24 mouse cellular contexts compared by ENCODE assay signal in the genomic region with DNA sequence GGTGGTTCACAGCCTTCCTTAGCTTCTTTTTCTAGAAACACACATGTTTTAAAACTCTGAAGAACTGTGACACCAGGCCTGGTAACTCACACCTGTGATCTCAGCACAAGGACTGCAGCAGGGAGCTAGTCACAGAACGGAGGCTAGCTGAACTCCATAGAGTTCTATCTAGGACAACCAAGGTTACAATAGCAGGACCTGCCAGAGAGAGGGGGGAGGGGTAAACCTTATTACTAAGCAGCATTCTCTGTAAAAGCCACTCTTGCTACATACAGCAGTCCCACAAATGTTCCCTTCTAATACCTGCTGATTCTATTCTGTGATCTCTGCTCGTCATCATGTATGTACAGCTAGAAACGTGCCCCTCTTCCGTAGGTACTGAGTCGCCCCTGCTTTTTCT. TPM values are rescaled to one million over a fixed set of nuclear protein-coding genes. Genes with fewer than 3 reads are reported as not detected.
DNase-seq lines count a peak whose midpoint lies in the region; ATAC-seq and TF ChIP-seq lines count a peak whose summit lies in the region.
"Had no signal": no experiment of that assay in that cellular context is flagged by ENCODE, and none has a peak within 500 bp of the region (broad histone marks: within the 10 kb centered on the region; RNA-seq: fewer than 3 reads in every experiment).

No protein-coding gene starts in this region.

- peak; percentile 43; the same call in 1 of the 2 replicates for ATAC-seq in heart, embryonic 15.5 days (replicated peaks; ENCODE audit: insufficient number of reproducible peaks, insufficient read depth, low FRiP score, low read depth)
- ATAC-seq: forebrain, embryonic 16.5 days had no signal

- intact Hi-C loops in heart, postnatal 25 days (cut with DNase I): loop anchor here (1.0 kb wide), 1 partner anchor 143 kb away; no protein-coding TSS in a partner anchor

- no peaks in the 10 kb centered on the region for H3K36me3 ChIP-seq in heart, embryonic 15.5 days
- no peaks in the 10 kb centered on the region for H3K36me3 ChIP-seq in testis, adult 2 months (ENCODE audit: control insufficient read depth, insufficient read depth, low read length)
- H3K36me3 ChIP-seq: embryonic facial prominence, embryonic 15.5 days; neural tube, embryonic 15.5 days had no signal

- no peak for TF ChIP-seq POLR2A in testis, adult 2 months (IDR thresholded peaks at IDR 0.05; ENCODE audit: control insufficient read depth, low read depth, low read length)

- peak; percentile 30 to 56 for DNase-seq in adrenal gland, postnatal 36 days
- no peak for DNase-seq in adrenal gland, postnatal 25 days
- DNase-seq in heart, postnatal 25 days (ENCODE audit: low spot score): no peak
- DNase-seq in testis, postnatal 14 days (ENCODE audit: low spot score): no peak
- DNase-seq in c-Kit-positive CD71-positive TER-119-positive erythroid progenitor cells, embryonic 14.5 days (ENCODE audit: low spot score): no peak
- DNase-seq in yolk sac, embryonic 10.5 days (ENCODE audit: low spot score): no peak
- DNase-seq: B cell, adult 2 months; cerebellum, adult 2 months; cerebellum, postnatal 36 days; kidney, adult 18-20 months; kidney, postnatal 10 days; layer of hippocampus, postnatal 36 days; lung, adult 2 months; midbrain, embryonic 14.5 days had no signal

- no peaks in the 10 kb centered on the region for H3K9me3 ChIP-seq in heart, embryonic 15.5 days (replicated peaks)
- H3K9me3 ChIP-seq: embryonic facial prominence, embryonic 15.5 days; G1E; limb, embryonic 13.5 days; megakaryocyte, embryonic 14.5 days; neural tube, embryonic 15.5 days had no signal

- TF ChIP-seq CTCF in testis, adult 2 months (IDR thresholded peaks at IDR 0.05; ENCODE audit: control insufficient read depth, insufficient read depth, insufficient replicate concordance, low read depth, low read length): no peak

- H3K4me3 ChIP-seq in heart, embryonic 15.5 days: no peak overlapping the region
- peak overlapping the region; percentile 8; the same call in 1 of the 2 replicates for H3K4me3 ChIP-seq in testis, adult 2 months (ENCODE audit: control insufficient read depth, low read depth, low read length)
- H3K4me3 ChIP-seq: embryonic facial prominence, embryonic 15.5 days; layer of hippocampus, adult 2 months; limb, embryonic 13.5 days; megakaryocyte, embryonic 14.5 days; myocyte; neural tube, embryonic 15.5 days had no signal

- peaks cover 22% of the 10 kb centered on the region for H3K4me1 ChIP-seq in heart, embryonic 15.5 days (replicated peaks)
- H3K4me1 ChIP-seq in testis, adult 2 months (ENCODE audit: control insufficient read depth, insufficient read depth, low read length): peaks cover 6% of the 10 kb centered on the region
- H3K4me1 ChIP-seq: neural tube, embryonic 15.5 days had no signal

- WGBS in heart, embryonic 15.5 days: 53% methylated on average over 5 of the region's 5 CpGs

- H3K4me2 ChIP-seq in heart, embryonic 15.5 days: no peak overlapping the region
- H3K4me2 ChIP-seq: embryonic facial prominence, embryonic 15.5 days; limb, embryonic 13.5 days; neural tube, embryonic 15.5 days had no signal

- no peaks in the 10 kb centered on the region for H3K27me3 ChIP-seq in heart, embryonic 15.5 days
- no peaks in the 10 kb centered on the region for H3K27me3 ChIP-seq in testis, adult 2 months (ENCODE audit: control insufficient read depth, insufficient read depth, low read length)
- H3K27me3 ChIP-seq: embryonic facial prominence, embryonic 15.5 days; limb, embryonic 13.5 days; megakaryocyte, embryonic 14.5 days; neural tube, embryonic 15.5 days had no signal

- no peak overlapping the region for H3K9ac ChIP-seq in heart, embryonic 15.5 days
- H3K9ac ChIP-seq: embryonic facial prominence, embryonic 15.5 days; limb, embryonic 13.5 days; neural tube, embryonic 15.5 days had no signal

- no peak overlapping the region; the same call in 1 of the 2 replicates for H3K27ac ChIP-seq in heart, embryonic 15.5 days
- H3K27ac ChIP-seq in testis, adult 2 months (ENCODE audit: control insufficient read depth, insufficient read depth, low read depth, low read length): no peak overlapping the region
- H3K27ac ChIP-seq: embryonic facial prominence, embryonic 15.5 days; layer of hippocampus, adult 2 months; limb, embryonic 13.5 days; neural tube, embryonic 15.5 days had no signal

RNA-seq across cellular contexts. Expression of gene Atp1b3, which starts 15.4 kb away (rescaled TPM):
- 100 to 1,000 TPM; 180 to 200 TPM for total RNA-seq in adrenal gland, postnatal 36 days (2021)
- 192 and 215 TPM in 2 replicates for total RNA-seq in adrenal gland, postnatal 25 days (2021)
- polyA plus RNA-seq in heart, embryonic 15.5 days (2015; fragmentation: Nextera tagmentation; extraction: Ambion mirVana): 120 and 130 TPM in 2 replicates
- 10 to 100 TPM; 58.9 to 64.6 TPM for total RNA-seq in heart, postnatal 25 days (2021)
- polyA plus RNA-seq in testis, adult 2 months (2012; rRNA removed): 289 and 306 TPM in 2 replicates

Comparison
In these comparisons a context has a peak if more than half of its experiments do, and no peak if none do; other contexts are left out.
1. DNase-seq: peak in adrenal gland, postnatal 36 days (2 of 2); none in adrenal gland, postnatal 25 days (single experiment), heart, postnatal 25 days (single experiment), testis, postnatal 14 days (single experiment), c-Kit-positive CD71-positive TER-119-positive erythroid progenitor cells, embryonic 14.5 days (single experiment) and yolk sac, embryonic 10.5 days (single experiment).